Mouse (Mus musculus) midbrain, embryonic 10.5 days (tissue): ENCODE results near the gene Itgb5. TPM values are rescaled to one million over a fixed set of nuclear protein-coding genes. Genes with fewer than 3 reads are reported as not detected.
A peak's percentile ranks its signal among the peaks of the same experiment; 100 is the strongest.

ENCODE experiments used
- DNase-seq: peaks from one replicate; pipeline ENCODE4 v3.0.0-alpha.2; 2017; ENCODE audit warnings: low spot score
- H3K27ac ChIP-seq: fragments of 300-500 bp; sonication (generic); replicated peaks from 2 replicates; pipeline ENCODE4 v1.5.1; 2016; ENCODE audit warnings: mild to moderate bottlenecking
- H3K27me3 ChIP-seq: fragments of 300-500 bp; sonication (generic); 2 replicates; pipeline ENCODE4 v1.6.1; 2016; ENCODE audit warnings: low read depth, mild to moderate bottlenecking; ENCODE audit not compliant: poor library complexity, severe bottlenecking
- H3K36me3 ChIP-seq: fragments of 300-500 bp; sonication (generic); 2 replicates; pipeline ENCODE4 v1.6.1; 2016; ENCODE audit warnings: mild to moderate bottlenecking, moderate library complexity
- H3K4me1 ChIP-seq: fragments of 300-500 bp; sonication (generic); 2 replicates; pipeline ENCODE4 v1.6.1; 2016
- H3K4me3 ChIP-seq: fragments of 300-500 bp; sonication (generic); 2 replicates; pipeline ENCODE4 v1.5.1; 2016; ENCODE audit warnings: mild to moderate bottlenecking, moderate library complexity
- H3K9me3 ChIP-seq: fragments of 300-500 bp; sonication (generic); replicated peaks from 2 replicates; pipeline ENCODE4 v1.6.1; 2016; ENCODE audit warnings: mild to moderate bottlenecking
- WGBS: fragments of 180-500 bp; shearing (Covaris S2); methylation state at CpG from one replicate; pipeline ENCODE4 v1.1.7; 2016; 5-methylcytosine and 5-hydroxymethylcytosine counted together
- polyA plus RNA-seq: library from polyadenylated mRNA; unstranded; fragments of >200 nt; fragmentation: Nextera tagmentation; extraction: Ambion mirVana; gene quantifications from 2 replicates; pipeline ENCODE4 v1.2.1, GENCODE M21; 2016

The Itgb5 gene
- polyA plus RNA-seq, 1 experiment from 2014 or later, result 9.0 TPM

DNA sequence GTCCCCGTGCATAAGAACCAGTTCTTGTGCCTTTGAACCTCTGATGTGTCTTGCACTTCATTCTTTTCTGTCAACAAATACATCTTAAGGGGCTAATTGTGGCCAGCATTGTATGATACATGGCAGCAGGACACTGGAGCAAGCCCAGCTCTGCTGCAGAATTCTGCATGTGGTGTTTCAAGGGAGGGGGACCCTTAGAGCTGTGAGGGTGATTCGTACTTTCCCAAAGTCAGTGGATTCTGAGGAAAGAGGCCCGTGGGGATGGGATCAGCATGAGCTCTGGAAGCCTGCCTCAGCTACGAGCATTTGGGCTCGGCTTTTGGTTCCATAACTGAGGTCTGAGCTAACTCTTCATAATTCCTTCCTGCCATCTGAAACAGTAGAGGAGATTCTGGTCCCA lies 75.1 kb downstream of the Itgb5 start:
- 83% methylated on average over 5 of the region's 5 CpGs for WGBS
- no peaks in the 10 kb centered on the region for H3K36me3 ChIP-seq
- peak overlapping the region; percentile 55; the same call in 1 of the 2 replicates for H3K27ac ChIP-seq
- DNase-seq, result no peak
- H3K4me3 ChIP-seq, result no peak overlapping the region
- H3K9me3 ChIP-seq, result no peaks in the 10 kb centered on the region
- no peaks in the 10 kb centered on the region for H3K27me3 ChIP-seq
- H3K4me1 ChIP-seq, result peaks cover 17% of the 10 kb centered on the region

DNA sequence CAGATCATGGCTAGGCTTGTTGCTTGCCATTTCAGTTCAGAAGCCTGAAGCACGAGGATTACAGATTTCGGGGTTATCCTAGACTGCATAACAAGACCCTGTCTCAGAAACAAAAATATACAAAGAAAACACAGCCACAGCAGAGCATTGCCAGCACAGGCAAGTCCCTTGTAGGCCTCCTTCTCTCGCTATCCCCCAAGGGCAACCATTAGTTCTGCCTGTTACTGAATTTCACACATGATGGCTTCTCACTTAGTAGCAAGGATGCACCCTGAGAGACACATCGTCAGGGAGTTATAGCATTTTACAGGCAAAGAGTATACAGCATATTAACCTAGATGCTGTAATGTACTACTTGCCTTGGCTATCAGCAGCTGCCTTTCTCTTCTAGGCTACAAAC lies 78.8 kb downstream of the Itgb5 start:
- WGBS, result 81% methylated on average over 4 of the region's 4 CpGs

DNA sequence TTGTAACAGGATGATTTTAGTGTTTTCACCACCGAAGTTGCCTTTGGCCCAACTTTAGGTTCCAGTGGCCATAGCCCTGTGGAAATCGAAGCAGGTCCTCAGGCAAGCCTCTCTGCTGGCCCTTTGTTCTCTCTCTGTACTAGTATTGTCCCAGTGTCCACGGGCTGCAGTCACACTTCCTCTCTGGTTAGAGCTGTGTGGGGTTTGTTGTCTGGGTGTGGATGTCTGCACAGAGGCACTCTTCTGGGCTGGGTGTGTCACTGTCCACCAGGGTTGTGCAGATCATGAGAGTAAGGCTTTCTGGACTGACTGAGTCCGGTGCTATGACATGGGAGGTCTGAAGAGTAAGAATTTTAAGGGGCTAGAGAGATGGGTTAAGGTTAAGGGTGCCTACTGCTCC lies 85.5 kb downstream of the Itgb5 start:
- no peak for DNase-seq
- Histone ChIP-seq H3K9me3 (no peaks in the 10 kb centered on the region), H3K36me3 (peaks cover 3% of the 10 kb centered on the region; the same call in 1 of the 2 replicates), H3K27me3 (no peaks in the 10 kb centered on the region), H3K27ac (0 out of 2 replicates have a peak overlapping the region, but pooled peaks have one; percentile 28), H3K4me3 (no peak overlapping the region), H3K4me1 (peaks cover 17% of the 10 kb centered on the region)
- 89% methylated on average over 4 of the region's 4 CpGs for WGBS

More for the DNA sequence above, 78.8 kb downstream of the Itgb5 start:
- no peak overlapping the region for H3K4me3 ChIP-seq
- no peaks in the 10 kb centered on the region for H3K9me3 ChIP-seq
- DNase-seq, result no peak
- no peak overlapping the region for H3K27ac ChIP-seq
- peaks cover 11% of the 10 kb centered on the region for H3K4me1 ChIP-seq
- H3K27me3 ChIP-seq, result no peaks in the 10 kb centered on the region
- H3K36me3 ChIP-seq, result no peaks in the 10 kb centered on the region

DNA sequence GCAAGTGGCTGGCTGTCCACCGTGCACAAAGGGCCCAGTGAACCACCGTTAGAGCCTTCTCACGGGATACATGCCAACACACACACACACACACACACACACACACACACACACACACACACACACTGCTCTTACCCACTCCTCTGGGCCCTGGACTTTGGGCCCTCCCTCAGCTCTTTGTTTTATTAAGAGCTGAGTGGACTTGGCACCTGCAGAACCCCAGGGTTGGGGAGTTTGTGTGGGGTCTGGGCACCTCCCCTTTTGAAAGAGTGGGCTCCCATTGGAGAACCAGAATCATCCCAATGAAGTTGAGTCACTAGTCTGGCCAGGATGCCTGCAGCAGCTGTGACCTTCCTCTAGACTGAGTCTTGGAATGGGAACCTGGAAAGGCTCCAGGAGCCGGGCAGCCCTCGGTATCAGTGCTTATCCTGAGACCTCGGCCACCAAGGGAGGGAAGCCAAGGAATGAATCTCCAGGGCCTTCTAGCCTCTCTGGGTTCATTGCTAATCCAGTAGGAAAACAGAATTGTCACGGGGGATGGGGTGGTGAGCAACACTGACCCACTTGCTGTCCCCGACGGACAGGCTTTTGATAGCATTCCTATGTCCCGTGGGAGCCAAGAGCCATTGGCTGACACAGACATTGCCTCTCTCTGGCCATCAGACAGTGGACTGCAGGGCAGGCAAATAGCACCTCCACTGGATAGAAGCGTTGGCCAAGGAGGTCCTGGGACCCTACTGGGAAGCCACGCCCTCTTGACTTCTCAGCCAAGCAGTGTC lies 87.2 kb downstream of the Itgb5 start:
- Histone ChIP-seq H3K27me3 (no peaks in the 10 kb centered on the region), H3K4me3 (no peak overlapping the region), H3K27ac (peak overlapping the region; percentile 19; the same call in 1 of the 2 replicates), H3K36me3 (peaks cover 4% of the 10 kb centered on the region; the same call in 1 of the 2 replicates), H3K9me3 (no peaks in the 10 kb centered on the region), H3K4me1 (peaks cover 20% of the 10 kb centered on the region)
- 82% methylated on average over 12 of the region's 12 CpGs for WGBS
- no peak for DNase-seq

DNA sequence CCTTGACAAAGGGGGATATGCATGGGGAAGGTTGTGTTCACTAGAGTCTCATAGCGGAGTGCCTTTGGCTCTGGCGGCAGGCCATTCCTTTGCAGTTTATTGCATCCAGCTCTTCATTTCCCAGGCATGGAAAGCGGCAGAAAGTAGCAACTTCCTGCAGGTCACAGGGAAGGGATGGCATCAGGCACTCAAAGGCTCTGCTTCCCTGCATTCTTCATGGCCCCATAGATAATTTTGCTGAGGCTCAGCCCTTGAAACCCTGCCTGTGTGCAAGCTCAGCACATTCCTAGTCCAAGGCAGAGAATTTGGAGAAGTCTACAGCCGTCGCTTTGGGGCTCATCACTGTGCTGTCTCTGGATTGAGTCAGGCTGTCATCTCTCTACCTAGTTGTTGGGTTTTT lies 87.9 kb downstream of the Itgb5 start:
- Histone ChIP-seq H3K36me3 (peaks cover 4% of the 10 kb centered on the region; the same call in 1 of the 2 replicates), H3K27ac (no peak overlapping the region), H3K4me1 (peaks cover 27% of the 10 kb centered on the region), H3K27me3 (no peaks in the 10 kb centered on the region), H3K4me3 (no peak overlapping the region), H3K9me3 (no peaks in the 10 kb centered on the region)
- WGBS, result 79% methylated on average over 5 of the region's 5 CpGs
- no peak for DNase-seq

DNA sequence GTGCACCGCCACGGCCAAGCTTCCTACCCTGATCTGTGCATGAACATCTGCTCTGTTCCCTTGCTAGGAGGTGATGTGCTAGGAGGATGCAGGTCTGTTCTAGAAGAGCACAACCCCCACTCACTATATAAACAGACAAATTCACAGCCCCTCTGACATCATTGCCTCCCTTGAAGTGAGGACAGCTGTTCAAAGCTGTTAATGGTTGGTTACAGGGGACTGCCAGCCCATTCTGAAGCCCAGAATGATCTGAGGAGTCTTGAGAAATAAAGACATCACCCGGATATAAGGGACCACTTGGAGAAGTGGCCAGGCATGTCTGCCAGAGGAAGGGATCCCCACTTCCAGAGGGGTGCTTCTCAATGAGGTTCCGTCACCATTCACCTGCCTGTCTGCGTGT lies 88.5 kb downstream of the Itgb5 start:
- 88% methylated on average over 5 of the region's 5 CpGs for WGBS
- H3K27me3 ChIP-seq, result no peaks in the 10 kb centered on the region
- peaks cover 4% of the 10 kb centered on the region; the same call in 1 of the 2 replicates for H3K36me3 ChIP-seq
- H3K27ac ChIP-seq, result no peak overlapping the region
- DNase-seq, result no peak
- H3K4me1 ChIP-seq, result peaks cover 29% of the 10 kb centered on the region
- H3K9me3 ChIP-seq, result no peaks in the 10 kb centered on the region
- H3K4me3 ChIP-seq, result no peak overlapping the region

DNA sequence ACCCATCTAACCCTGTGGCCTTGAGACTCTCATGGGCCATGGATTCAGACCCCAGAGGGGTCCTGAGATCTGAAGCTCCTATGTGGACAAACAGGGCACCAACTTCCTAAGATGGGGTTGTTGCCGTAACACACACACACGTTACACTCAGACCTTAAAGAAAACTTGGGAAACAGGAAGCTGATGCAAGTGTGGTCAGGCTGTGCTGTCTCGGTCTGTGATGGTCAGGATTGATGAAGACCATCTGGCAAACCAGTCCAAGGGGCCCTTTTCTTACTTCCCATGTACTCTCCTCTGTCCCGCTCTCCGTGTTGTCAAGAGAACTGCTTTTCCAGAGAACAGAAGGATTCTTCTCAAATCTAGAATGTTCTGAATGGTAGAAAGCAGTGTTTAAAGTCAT lies 92.0 kb downstream of the Itgb5 start:
- no peak for DNase-seq
- H3K36me3 ChIP-seq, result peaks cover 4% of the 10 kb centered on the region; the same call in 1 of the 2 replicates
- no peaks in the 10 kb centered on the region for H3K27me3 ChIP-seq
- WGBS, result 87% methylated on average over 5 of the region's 5 CpGs
- no peak overlapping the region for H3K4me3 ChIP-seq
- peaks cover 27% of the 10 kb centered on the region for H3K4me1 ChIP-seq
- H3K9me3 ChIP-seq, result no peaks in the 10 kb centered on the region
- no peak overlapping the region for H3K27ac ChIP-seq

DNA sequence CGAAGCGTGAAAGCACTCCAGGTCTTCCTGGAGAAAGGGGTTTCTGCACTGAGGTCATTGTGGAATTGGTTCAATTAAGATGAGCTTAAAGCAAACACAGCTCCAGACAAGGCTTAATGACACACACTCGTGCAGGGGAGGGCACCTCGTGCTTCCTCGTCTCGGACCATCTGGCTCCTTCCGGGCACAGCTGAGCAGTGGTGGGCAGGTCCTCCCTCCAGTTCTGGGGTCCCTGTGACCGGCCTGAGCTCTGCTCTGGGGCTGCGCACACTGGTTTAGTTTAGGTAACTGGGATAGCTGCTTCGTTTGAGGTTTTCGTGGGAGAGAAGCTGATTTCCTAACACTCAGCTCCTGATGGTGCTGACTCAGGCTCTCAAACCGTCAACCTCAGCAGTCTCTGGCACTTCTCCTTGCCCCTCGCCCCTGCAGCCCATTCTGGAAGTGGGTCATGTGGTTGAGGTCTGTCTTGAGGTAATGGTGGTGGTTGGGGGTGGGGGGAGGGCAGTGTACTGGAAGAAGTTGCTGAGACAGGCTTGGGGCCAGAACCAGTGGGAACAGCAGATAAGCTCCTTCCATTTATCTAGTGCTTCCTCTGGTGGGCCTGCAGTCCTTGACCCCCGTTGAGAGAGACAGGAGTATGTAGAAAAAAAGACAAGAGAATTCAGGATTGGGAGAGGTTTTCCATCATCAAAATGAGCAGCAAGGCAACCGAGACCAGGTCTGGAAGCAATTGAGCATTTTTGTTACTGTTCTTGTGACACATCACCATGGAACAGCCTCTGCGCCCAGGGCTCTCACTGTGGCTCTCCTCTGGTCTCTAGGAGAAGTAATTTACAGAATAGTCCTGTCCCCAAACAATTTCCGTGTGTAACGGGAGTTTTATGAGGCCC lies 92.9 kb downstream of the Itgb5 start:
- H3K27ac ChIP-seq, result peak overlapping the region; percentile 59; the same call in 1 of the 2 replicates
- H3K27me3 ChIP-seq, result no peaks in the 10 kb centered on the region
- DNase-seq, result no peak
- H3K4me1 ChIP-seq, result peaks cover 19% of the 10 kb centered on the region
- no peak overlapping the region for H3K4me3 ChIP-seq
- peaks cover 4% of the 10 kb centered on the region; the same call in 1 of the 2 replicates for H3K36me3 ChIP-seq
- 72% methylated on average over 18 of the region's 18 CpGs for WGBS
- H3K9me3 ChIP-seq, result no peaks in the 10 kb centered on the region

DNA sequence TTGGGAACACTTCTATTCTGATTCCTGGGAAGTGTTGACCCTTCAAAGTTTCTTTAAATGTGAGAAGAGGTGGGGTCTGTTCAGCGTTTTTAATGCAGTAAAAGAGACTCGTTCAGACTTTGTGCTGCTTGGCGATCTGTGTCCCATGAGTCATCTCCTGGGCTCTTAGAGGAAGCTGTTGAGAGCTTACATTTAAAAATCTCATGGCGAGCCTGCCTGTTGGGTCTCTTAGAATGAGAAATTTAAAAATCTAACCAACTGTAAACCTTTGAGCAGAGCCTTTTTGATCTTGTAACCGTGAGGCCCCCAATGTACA lies 93.5 kb downstream of the Itgb5 start:
- Histone ChIP-seq H3K27me3 (no peaks in the 10 kb centered on the region), H3K27ac (no peak overlapping the region)
- 76% methylated on average over 5 of the region's 5 CpGs for WGBS

DNA sequence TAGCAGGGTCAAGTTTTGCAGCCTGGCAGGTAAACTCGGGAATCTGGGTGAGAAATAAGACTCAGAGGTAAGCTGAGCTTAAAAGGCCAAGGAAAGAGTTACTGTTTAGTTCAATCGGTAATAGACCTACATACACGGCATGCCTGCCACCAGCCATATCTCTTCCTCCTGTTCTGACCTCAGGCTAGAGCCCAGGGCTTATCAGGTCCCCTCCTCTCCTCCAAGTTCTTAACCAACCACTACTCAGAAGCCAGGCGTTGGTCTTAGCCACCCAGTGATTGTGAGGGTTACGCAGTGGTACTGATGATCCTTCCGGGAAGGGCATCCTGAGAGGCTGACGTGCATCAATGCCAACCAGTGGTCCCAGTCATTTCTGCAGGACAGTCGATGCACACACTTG lies 94.3 kb downstream of the Itgb5 start:
- Histone ChIP-seq H3K9me3 (no peaks in the 10 kb centered on the region), H3K27ac (no peak overlapping the region), H3K4me3 (no peak overlapping the region), H3K36me3 (peaks cover 4% of the 10 kb centered on the region; the same call in 1 of the 2 replicates), H3K4me1 (peaks cover 13% of the 10 kb centered on the region), H3K27me3 (no peaks in the 10 kb centered on the region)
- DNase-seq, result no peak
- 89% methylated on average over 8 of the region's 8 CpGs for WGBS

More for the DNA sequence above, 93.5 kb downstream of the Itgb5 start:
- Histone ChIP-seq H3K4me3 (no peak overlapping the region), H3K4me1 (peaks cover 13% of the 10 kb centered on the region), H3K36me3 (peaks cover 4% of the 10 kb centered on the region; the same call in 1 of the 2 replicates), H3K9me3 (no peaks in the 10 kb centered on the region)
- DNase-seq, result no peak

DNA sequence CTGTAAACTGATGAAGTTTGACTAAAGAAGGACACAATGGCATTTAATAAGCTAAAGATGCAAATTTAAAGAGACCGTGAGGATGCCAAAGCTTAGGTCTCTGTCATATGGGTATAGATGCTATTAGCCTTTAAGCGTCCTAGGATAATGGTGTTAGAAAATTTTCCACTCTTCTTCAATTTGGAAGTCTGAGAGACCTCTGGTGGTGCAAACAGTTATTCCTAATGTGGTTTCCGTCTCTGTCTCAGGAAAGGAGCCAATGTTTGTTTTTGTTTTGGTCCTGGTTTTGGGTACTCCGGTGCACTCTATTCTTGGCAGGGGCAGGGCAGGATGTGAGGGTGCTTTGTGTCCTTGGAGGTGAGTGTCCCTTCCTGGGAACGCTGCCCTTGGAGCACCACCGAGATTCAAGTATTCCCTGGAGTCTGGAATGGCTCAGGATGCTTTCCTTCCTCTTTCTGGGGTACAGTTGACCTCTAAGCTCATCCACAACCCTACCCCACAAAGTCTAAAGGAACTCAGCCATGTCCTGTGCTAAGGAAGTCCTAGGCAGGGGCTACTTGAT lies 97.9 kb downstream of the Itgb5 start:
- Histone ChIP-seq H3K4me3 (no peak overlapping the region), H3K4me1 (peaks cover 3% of the 10 kb centered on the region), H3K27me3 (no peaks in the 10 kb centered on the region), H3K27ac (no peak overlapping the region), H3K9me3 (no peaks in the 10 kb centered on the region), H3K36me3 (no peaks in the 10 kb centered on the region; the same call in 1 of the 2 replicates)
- DNase-seq, result no peak
- WGBS, result 82% methylated on average over 6 of the region's 6 CpGs

DNA sequence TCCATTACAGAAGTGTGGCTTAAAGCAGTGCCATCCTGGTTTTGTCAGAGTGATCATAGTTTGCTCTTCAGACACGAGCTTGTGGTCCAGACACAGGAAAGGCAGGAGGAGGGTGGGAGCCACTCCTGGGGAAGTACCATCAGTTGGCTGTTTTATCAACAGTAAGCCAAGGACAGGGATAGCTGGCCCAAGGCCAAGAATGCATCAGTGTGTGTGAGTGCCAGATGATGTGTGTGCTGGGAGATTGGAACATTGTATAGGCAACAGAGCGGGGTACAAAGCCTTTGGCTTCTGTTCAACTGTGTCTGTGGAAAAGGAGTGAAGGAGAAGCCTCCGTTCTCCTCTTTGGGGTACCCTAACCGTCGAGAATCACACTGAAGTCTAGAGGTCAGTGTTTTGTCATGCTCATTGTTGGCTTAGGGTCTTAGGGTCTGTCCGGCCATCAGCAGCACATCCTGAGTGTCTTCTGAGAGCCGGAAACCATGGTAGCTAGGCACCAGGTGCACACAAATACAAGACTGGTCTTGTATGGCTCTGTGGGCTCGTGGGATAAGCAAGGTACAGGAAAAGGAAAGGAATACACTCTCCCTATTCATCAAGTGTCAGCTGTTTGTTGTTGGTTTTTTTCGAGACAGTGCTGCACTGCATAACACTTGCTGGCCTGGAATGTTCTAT lies 99.5 kb downstream of the Itgb5 start:
- Histone ChIP-seq H3K27me3 (no peaks in the 10 kb centered on the region), H3K27ac (no peak overlapping the region), H3K36me3 (no peaks in the 10 kb centered on the region; the same call in 1 of the 2 replicates), H3K4me3 (no peak overlapping the region), H3K9me3 (no peaks in the 10 kb centered on the region), H3K4me1 (no peaks in the 10 kb centered on the region)
- no peak for DNase-seq
- 91% methylated on average over 9 of the region's 9 CpGs for WGBS
